Mouse (Mus musculus) gastrocnemius, postnatal 4 days (tissue): ENCODE data around the gene Spata48. TPM values are rescaled to one million over a fixed set of nuclear protein-coding genes. Genes with fewer than 3 reads are reported as not detected.

ENCODE experiments used
- DNase-seq, 2 experiments: peaks; one replicate each; pipeline ENCODE4 v3.0.0; 2021 to 2022; ENCODE audit warnings: low spot score in 2 of 2, mixed read lengths in 2 of 2
- total RNA-seq, 2 experiments: library from RNA; stranded (reverse); gene quantifications; 2 replicates each; pipeline ENCODE4 v1.2.3; 2021

Spata48 gene
- total RNA-seq, 2 experiments from 2014 or later, result 0.83 to 1.4 TPM

DNA sequence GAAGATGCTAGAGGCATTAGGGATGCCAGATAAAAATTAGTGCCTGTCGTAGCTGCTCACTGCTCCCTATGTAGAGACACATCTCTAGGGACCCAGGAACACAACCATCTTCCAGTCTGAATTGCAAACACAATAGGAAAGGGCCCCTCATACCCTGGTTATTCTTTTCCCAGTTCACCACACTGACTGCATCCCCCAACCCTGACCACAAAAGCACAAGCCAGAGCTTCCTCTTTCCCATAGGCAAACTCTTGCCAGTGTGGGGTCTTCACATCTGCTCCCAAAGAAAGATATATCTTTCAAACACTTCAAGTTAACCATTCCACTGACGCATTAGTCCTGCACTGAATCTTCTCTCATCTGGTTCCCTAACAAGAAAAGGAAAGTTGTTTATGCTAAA is 68.2 kb downstream of the Spata48 start:
- no peak for DNase-seq

DNA sequence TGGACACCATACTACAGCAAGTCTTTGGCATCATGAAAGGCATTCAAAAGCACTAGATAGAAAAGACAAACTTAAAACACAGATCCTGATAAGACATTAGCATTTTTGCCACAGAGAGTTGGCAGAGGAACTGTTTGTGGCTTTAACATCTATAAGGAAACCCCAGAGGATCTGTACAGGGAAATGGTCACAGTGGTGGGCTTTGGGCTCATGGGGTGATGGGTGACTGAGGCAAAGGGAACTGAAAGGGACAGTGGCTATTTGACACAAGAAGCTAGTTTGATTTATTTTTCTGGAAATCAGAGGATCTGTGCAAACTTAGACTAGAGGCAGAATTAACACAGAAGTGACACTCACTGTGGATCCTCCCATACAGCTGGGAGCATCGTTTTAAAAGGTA is 74.4 kb downstream of the Spata48 start:
- DNase-seq, result no peak

DNA sequence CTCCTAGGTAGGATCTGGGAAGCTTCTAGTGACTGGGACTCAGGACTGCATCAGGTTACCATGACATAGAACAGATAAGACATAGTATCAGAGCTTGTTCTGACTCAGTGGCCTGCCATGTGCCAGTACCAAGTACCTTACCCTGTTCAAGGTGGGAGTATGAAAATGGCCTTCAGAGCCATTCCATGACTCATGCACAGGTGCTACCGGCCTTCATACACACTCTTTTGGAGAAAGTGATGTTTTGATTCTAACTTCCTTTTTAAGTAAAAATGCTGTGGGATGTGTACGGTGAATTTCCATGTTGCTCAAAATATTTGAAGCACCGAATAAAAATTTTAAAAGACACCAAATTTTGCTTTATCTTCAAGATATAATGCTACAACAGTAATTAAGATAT is 84.1 kb downstream of the Spata48 start:
- no peak for DNase-seq

DNA sequence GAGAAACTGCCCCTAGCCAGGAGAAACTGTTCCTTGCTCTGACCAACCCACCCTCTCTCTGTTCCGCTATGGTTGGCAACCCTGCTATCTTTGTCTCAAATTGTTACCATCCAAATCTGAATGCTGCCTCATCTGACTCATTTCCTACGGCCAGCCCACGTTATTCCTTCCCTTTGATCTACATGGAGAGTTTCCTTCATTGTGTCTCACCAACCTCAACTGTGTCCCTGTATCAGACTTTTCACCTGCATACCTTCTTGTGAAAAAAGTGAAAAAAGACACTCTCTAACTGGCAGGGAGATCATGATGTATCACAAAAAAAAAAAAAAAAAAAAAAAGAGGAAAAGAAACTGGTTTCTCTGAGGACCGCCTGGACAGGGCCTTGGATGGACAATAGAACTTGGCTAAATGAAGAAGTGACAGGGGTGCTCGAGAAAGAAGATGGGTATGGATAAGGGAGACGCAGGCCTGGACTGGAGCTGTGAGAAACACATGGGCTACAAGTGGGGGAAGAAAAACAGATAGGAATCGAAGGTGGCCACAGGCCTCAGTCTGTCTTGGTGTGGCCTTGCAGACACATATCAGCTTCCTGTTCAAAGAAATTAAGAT is 85.1 kb downstream of the Spata48 start:
- no peak for DNase-seq

DNA sequence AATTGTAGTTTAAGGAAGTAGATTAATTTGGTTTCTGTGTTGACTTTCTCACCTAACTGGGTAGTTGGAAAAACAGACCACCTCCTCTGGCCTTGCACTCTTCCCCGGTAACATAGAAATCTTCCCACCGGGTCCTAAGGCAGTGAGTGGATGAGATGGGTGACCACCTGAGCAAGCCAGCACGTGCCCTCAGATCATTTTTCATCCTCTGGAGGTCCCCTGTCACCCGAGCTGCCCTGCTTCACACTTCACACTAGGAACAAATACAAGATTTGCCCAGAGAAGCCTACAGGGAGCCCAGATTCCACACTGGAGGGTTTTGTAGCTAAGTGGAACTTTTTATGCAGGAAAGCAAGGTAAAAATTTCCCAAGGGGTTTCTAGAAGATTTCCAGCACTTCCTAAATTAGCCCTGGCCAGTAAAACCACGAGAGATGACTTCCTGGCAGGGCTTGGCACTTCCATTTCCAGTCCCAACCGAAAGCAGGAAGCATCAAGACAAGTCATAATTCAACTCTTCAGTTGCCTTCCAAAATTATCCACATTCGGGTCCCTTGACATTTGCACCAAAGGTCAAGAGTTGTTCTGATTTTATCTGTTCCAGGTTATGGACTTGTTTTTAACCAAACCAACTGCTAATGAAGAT is 85.8 kb downstream of the Spata48 start:
- DNase-seq, result no peak

DNA sequence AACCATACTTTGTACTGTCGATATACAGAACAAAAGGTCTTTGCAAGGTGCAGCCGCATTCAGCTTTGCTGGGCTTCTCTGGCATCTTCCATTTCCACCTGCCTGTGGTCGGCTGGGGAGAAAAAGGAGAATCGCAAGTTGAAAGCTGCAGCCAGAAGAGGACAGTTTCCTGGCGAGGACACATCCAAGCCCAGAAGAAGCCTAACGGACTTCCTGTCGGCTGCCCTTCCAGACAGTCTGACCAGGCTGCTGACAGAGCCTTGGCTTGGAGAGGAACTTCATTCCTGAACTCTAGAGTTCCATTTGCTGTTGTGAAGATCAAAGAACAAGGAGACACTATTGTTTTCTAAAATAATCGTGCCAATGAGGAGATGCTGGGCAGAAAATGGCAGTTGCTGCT is 93.7 kb downstream of the Spata48 start:
- no peak for DNase-seq

DNA sequence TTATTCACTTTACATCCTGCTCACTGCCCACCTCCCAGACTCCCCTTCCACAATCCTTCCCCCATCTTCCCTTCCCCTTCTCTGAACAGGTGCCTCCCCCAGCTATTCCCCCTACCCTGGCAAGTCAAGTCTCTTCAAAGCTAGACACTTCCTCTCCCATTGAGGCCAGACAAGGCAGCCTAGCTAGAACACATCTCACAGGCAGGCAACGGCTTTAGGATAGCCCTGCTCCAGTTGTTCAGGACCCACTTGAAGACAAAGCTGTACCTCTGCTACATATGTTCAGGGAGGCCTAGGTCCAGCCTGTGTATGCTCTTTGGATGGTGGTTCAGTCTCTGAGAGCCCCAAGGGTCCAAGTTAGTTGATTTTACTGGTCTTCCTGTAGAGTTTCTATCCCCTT is 94.3 kb downstream of the Spata48 start:
- no peak for DNase-seq

DNA sequence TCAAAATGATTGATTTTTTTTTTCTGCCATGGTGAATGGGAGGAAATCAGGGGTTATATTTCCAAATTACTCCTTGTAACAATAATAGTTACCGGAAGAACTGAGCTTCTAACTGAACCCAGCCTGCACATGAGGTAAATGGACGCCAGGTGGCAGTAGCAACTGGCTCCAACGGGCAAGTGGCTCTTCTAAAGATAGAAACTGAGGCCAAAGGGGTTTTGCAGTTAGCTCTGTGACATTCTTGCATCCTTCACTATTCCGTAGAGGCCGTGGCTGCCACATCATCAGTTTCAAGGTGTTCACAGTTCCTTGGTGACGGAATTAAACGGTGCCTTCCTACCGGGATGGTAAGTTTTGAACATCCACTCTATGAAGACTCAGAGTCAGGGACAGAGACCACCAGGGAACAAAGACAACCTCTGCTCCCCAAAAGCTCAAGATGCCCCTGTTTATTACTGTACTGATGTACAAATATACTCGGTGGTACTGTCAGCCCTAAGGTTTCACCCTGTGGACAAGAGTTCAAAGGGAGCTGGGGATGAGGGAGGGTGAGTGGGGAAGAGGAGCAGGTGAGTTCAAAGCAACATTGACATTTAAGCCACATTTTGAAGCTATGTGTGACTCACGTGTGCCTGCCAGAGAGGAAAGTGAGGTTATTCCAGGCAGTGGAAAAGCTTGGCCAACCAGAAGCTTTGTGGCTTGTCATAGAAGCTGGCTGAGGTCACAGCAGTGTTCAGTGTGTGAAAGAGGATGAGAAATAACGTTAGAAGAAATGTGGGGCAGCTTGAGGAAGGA is 95.5 kb downstream of the Spata48 start:
- DNase-seq, result no peak

DNA sequence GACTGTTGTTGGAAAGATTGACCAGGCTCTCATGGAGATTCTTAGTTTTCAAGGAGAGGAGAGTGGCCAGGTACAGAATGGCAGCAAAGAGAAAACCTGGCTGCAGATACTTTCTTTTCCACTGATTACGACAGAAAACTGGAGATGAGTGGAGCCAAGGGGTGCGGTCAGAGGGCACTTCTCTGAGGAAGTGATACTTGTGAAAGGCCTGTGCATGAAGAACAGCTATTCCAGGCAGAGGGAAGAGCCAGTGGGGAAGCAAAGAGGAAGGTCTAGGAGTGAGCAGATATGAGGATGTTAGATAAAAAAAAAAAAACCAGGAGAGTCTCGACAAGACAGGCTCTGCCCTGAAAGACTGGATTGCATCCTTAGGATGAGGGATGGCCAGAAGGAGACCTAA is 96.8 kb downstream of the Spata48 start:
- DNase-seq, result no peak

DNA sequence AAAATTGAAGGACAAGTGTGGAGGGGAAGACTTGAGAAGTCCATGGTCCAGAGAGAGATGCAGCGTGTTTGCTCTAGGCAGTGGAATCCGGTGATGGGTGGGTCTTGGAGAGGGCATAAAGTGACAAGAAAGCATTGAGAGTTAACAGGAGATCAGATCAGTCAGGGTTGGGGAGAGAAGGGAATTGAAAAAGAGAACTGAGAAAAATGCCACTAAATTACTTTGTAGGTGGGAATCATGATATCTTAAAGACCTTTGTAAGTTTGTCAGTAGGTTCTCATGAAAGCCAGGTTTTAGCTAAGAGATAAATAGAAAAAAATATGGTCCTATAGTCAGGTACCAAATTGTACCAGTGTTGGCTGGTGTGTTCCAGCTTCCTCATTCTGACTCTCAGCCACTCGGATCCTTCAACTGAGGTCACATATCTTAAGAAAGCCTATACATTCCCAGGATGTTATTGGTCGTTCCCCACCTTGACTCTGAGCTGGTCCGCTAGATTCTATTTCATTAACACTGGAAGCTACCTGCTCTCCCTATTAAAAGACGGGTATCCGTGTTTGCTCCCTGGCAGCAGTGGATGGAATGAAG is 97.3 kb downstream of the Spata48 start:
- DNase-seq, result no peak

DNA sequence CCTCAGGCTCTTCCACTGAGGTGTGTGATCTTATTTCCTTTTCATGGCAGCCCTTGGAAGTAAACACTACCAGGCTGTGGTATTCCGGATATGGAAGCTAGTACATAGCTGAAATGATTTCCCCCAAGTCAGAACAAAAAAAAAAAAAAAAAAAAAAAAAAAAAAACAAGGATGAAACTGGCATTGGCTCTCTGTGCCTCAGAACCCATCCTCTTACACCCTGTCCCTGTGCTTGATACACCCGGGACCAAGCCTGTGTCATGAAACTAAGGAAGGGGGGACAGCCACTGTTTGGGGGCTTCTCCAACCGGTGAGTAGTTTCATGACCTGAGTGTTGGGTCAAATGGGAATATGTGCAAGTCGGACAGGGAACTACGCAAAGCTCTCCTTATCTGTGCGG is 99.2 kb downstream of the Spata48 start:
- no peak for DNase-seq

DNA sequence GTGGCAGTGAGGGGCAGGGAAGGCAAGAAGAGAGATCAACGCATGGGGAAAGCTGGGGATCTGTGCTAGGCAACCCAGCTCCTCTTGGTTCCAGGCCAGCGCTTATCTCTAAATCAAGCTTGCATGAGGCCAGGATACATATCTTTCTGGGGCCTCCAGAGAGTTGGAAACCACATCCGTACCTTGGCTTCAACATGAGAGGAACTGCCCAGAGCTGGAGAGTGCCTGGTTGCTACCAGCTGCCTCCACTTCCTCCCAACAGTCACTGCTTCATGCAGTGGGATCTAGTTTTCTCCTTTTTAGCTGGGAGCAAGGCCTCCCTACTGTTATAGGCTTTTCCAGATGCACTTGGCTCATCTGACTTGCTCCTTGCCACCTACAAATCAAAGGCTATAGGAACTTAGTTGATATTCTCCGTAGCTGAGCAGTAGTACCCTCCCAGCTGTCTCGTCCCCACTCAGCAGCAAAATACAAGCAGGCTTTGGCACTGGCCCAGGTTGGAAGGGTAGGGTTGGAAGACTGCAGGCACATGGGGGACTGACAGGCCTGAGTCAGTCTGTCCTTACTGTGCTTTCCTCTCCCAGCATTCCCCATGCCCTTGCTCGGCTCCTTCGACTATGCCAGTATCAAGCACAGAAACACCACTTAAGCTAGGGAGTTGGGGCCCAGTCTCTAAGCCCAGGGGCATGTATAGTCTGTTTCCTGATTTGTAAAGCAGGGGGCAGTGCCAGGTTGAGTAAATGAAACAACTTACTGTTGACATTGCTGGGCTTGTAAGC is 102.6 kb downstream of the Spata48 start:
- no peak for DNase-seq

Other genes starting within 250 kb of the Spata48 start
- under 1 TPM; 0.29 to 0.47 TPM for gene Zpbp, start 314 bp downstream of the Spata48 start, total RNA-seq
- not detected for gene 4930512M02Rik, start 165.7 kb downstream of the Spata48 start, total RNA-seq
- 1 to 10 TPM; 3.8 to 4.2 TPM for gene Ikzf1, start 222.9 kb downstream of the Spata48 start, total RNA-seq